ENCODE assay signal across 16 mouse cellular contexts in the genomic region with DNA sequence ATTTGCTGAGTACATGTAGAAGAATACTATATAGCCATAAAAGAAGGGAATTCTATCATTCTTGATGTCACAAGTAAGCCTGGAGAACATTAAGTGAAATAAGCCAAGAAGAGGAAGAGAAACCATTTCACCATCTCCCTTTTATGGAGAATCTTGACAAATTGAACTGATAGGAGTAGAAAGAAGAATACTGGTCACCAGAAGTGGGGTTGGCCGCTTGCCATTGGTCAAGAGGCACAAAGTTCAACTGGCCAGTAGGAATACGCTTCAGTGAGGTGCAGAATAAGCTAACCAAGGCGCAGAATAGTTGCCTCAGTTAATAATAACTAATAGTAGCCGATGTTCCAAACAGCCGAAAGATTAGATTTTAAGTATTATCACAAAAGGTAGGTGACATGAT. TPM values are rescaled to one million over a fixed set of nuclear protein-coding genes. Genes with fewer than 3 reads are reported as not detected.
"Had no signal": no experiment of that assay in that cellular context is flagged by ENCODE, and none has a peak within 500 bp of the region (broad histone marks: within the 10 kb centered on the region; RNA-seq: fewer than 3 reads in every experiment).

No protein-coding gene starts in this region.

- H3K4me1 ChIP-seq: megakaryocyte, embryonic 14.5 days; midbrain, embryonic 13.5 days; neural tube, embryonic 12.5 days had no signal

- ATAC-seq: midbrain, embryonic 13.5 days; midbrain, embryonic 15.5 days had no signal

- H3K4me2 ChIP-seq: lung, embryonic 14.5 days; midbrain, embryonic 11.5 days; midbrain, embryonic 13.5 days; midbrain, embryonic 15.5 days; neural tube, embryonic 12.5 days; stomach, embryonic 15.5 days had no signal

- DNase-seq: lung, adult 18-20 months; lung, embryonic 14.5 days; lung, postnatal 10 days; lung, postnatal 4 days; right cerebral cortex, postnatal 14 days; thymus, adult 18-20 months; thymus, postnatal 14 days; thymus, postnatal 36 days had no signal

- H3K27ac ChIP-seq: midbrain, embryonic 13.5 days; midbrain, embryonic 15.5 days; neural tube, embryonic 12.5 days; stomach, embryonic 15.5 days had no signal

- H3K27me3 ChIP-seq: megakaryocyte, embryonic 14.5 days; midbrain, embryonic 13.5 days; midbrain, embryonic 15.5 days; neural tube, embryonic 12.5 days; stomach, embryonic 15.5 days had no signal

- H3K36me3 ChIP-seq: midbrain, embryonic 13.5 days; midbrain, embryonic 15.5 days; neural tube, embryonic 12.5 days; stomach, embryonic 15.5 days had no signal

- H3K9ac ChIP-seq: lung, embryonic 14.5 days; midbrain, embryonic 13.5 days; midbrain, embryonic 15.5 days; neural tube, embryonic 12.5 days; stomach, embryonic 15.5 days had no signal

- H3K9me3 ChIP-seq: megakaryocyte, embryonic 14.5 days; midbrain, embryonic 13.5 days; midbrain, embryonic 15.5 days; neural tube, embryonic 12.5 days; stomach, embryonic 15.5 days had no signal

- H3K4me3 ChIP-seq: megakaryocyte, embryonic 14.5 days; midbrain, embryonic 13.5 days; midbrain, embryonic 15.5 days; neural tube, embryonic 12.5 days; stomach, embryonic 15.5 days had no signal

RNA-seq across cellular contexts. Expression of a gene that starts 58.7 kb away (rescaled TPM):
- total RNA-seq: monocyte, adult 5-6 weeks; neutrophil, adult 5-6 weeks had no signal
